Mouse (Mus musculus): Measurements from ENCODE around the gene Lce1a1. TPM values are rescaled to one million over a fixed set of nuclear protein-coding genes. Genes with fewer than 3 reads are reported as not detected.
"Not testable (repeated sequence)": the region's sequence is repeated elsewhere in the genome, so short reads cannot be mapped to it uniquely, and the experiment has no call there.

Lce1a1 gene
- not detected in 2 replicates for polyA plus RNA-seq (2014; fragmentation: Nextera tagmentation; extraction: Ambion mirVana)

- Histone ChIP-seq H3K27ac (ENCODE audit: low read depth) (no peak within 1 kb of the TSS), H3K9me3 (ENCODE audit: control insufficient read depth, low read length) (no peaks in the 10 kb centered on the region), H3K4me2 (ENCODE audit: low read length) (no peak within 1 kb of the TSS), H3K27me3 (replicated peaks; ENCODE audit: control insufficient read depth, insufficient read depth, low read length) (no peaks in the 10 kb centered on the region), H3K4me1 (replicated peaks; ENCODE audit: control insufficient read depth, insufficient read depth, low read length) (no peaks in the 10 kb centered on the region), H3K9ac (ENCODE audit: low read length) (no peak within 1 kb of the TSS), H3K4me3 (ENCODE audit: low read depth, low read length) (no peak within 1 kb of the TSS), H3K36me3 (ENCODE audit: control insufficient read depth, insufficient read depth, low read length) (no peaks in the 10 kb centered on the region)
- ATAC-seq (replicated peaks; ENCODE audit: low FRiP score, low TSS enrichment, low read depth), result no peak
- no peak for DNase-seq (ENCODE audit: low spot score)
- 75% methylated on average over 1 of the region's 1 CpGs for WGBS
These were observed at the start of gene Lce1a1 for GRCm38 (mm10) chr3:92648207-92648606. TSS of gene Lce1a1 (minus strand) at chr3:92648307.

- DNase-seq (ENCODE audit: low spot score) (no peak), ATAC-seq (replicated peaks; ENCODE audit: low FRiP score, low TSS enrichment, low read depth) (no peak)
- WGBS, result 50% methylated on average over 1 of the region's 1 CpGs
- Histone ChIP-seq H3K9ac (ENCODE audit: low read length) (no peak overlapping the region), H3K27ac (ENCODE audit: low read depth) (no peak overlapping the region), H3K4me3 (ENCODE audit: low read depth, low read length) (no peak overlapping the region), H3K4me2 (ENCODE audit: low read length) (no peak overlapping the region), H3K9me3 (ENCODE audit: control insufficient read depth, low read length) (no peaks in the 10 kb centered on the region), H3K27me3 (replicated peaks; ENCODE audit: control insufficient read depth, insufficient read depth, low read length) (no peaks in the 10 kb centered on the region), H3K4me1 (replicated peaks; ENCODE audit: control insufficient read depth, insufficient read depth, low read length) (no peaks in the 10 kb centered on the region), H3K36me3 (ENCODE audit: control insufficient read depth, insufficient read depth, low read length) (no peaks in the 10 kb centered on the region)
These were observed 46.5 kb upstream of the Lce1a1 start for GRCm38 (mm10) chr3:92694613-92695012.

GRCm38 (mm10) chr3:92691688-92692087 lies 43.6 kb upstream of the Lce1a1 start:
- Histone ChIP-seq H3K36me3 (ENCODE audit: control insufficient read depth, insufficient read depth, low read length) (no peaks in the 10 kb centered on the region), H3K27me3 (replicated peaks; ENCODE audit: control insufficient read depth, insufficient read depth, low read length) (no peaks in the 10 kb centered on the region), H3K9ac (ENCODE audit: low read length) (no peak overlapping the region), H3K4me2 (ENCODE audit: low read length) (no peak overlapping the region), H3K27ac (ENCODE audit: low read depth) (no peak overlapping the region), H3K9me3 (ENCODE audit: control insufficient read depth, low read length) (no peaks in the 10 kb centered on the region), H3K4me1 (replicated peaks; ENCODE audit: control insufficient read depth, insufficient read depth, low read length) (no peaks in the 10 kb centered on the region), H3K4me3 (ENCODE audit: low read depth, low read length) (no peak overlapping the region)
- no peak for ATAC-seq (replicated peaks; ENCODE audit: low FRiP score, low TSS enrichment, low read depth)
- no peak for DNase-seq (ENCODE audit: low spot score)

GRCm38 (mm10) chr3:92689154-92689553 lies 41.0 kb upstream of the Lce1a1 start:
- not testable (repeated sequence) for DNase-seq (ENCODE audit: low spot score); H3K4me1 ChIP-seq (replicated peaks; ENCODE audit: control insufficient read depth, insufficient read depth, low read length); H3K27me3 ChIP-seq (replicated peaks; ENCODE audit: control insufficient read depth, insufficient read depth, low read length); H3K4me2 ChIP-seq (ENCODE audit: low read length); H3K36me3 ChIP-seq (ENCODE audit: control insufficient read depth, insufficient read depth, low read length); H3K27ac ChIP-seq (ENCODE audit: low read depth); H3K4me3 ChIP-seq (ENCODE audit: low read depth, low read length); ATAC-seq (replicated peaks; ENCODE audit: low FRiP score, low TSS enrichment, low read depth); H3K9me3 ChIP-seq (ENCODE audit: control insufficient read depth, low read length); H3K9ac ChIP-seq (ENCODE audit: low read length)
- 78% methylated on average over 16 of the region's 16 CpGs for WGBS

- Histone ChIP-seq H3K9me3 (ENCODE audit: control insufficient read depth, low read length) (no peaks in the 10 kb centered on the region), H3K27ac (ENCODE audit: low read depth) (no peak within 1 kb of the TSS), H3K36me3 (ENCODE audit: control insufficient read depth, insufficient read depth, low read length) (no peaks in the 10 kb centered on the region), H3K4me2 (ENCODE audit: low read length) (no peak within 1 kb of the TSS), H3K27me3 (replicated peaks; ENCODE audit: control insufficient read depth, insufficient read depth, low read length) (no peaks in the 10 kb centered on the region), H3K4me1 (replicated peaks; ENCODE audit: control insufficient read depth, insufficient read depth, low read length) (no peaks in the 10 kb centered on the region), H3K9ac (ENCODE audit: low read length) (no peak within 1 kb of the TSS), H3K4me3 (ENCODE audit: low read depth, low read length) (no peak within 1 kb of the TSS)
- DNase-seq (ENCODE audit: low spot score), result no peak
- no peak for ATAC-seq (replicated peaks; ENCODE audit: low FRiP score, low TSS enrichment, low read depth)
- 56% methylated on average over 2 of the region's 2 CpGs for WGBS
These were observed 39.0 kb upstream of the Lce1a1 start, which contains the start of gene Lce1d for GRCm38 (mm10) chr3:92687110-92687509. TSS of gene Lce1d (minus strand) at chr3:92687210.

GRCm38 (mm10) chr3:92678947-92679346 lies 30.8 kb upstream of the Lce1a1 start, which contains the start of gene Lce1c:
TSS of gene Lce1c (plus strand) at chr3:92679247.
- Histone ChIP-seq H3K4me3 (ENCODE audit: low read depth, low read length) (no peak within 1 kb of the TSS), H3K4me2 (ENCODE audit: low read length) (no peak within 1 kb of the TSS), H3K27ac (ENCODE audit: low read depth) (no peak within 1 kb of the TSS), H3K4me1 (replicated peaks; ENCODE audit: control insufficient read depth, insufficient read depth, low read length) (no peaks in the 10 kb centered on the region), H3K9ac (ENCODE audit: low read length) (no peak within 1 kb of the TSS), H3K36me3 (ENCODE audit: control insufficient read depth, insufficient read depth, low read length) (no peaks in the 10 kb centered on the region), H3K27me3 (replicated peaks; ENCODE audit: control insufficient read depth, insufficient read depth, low read length) (no peaks in the 10 kb centered on the region), H3K9me3 (ENCODE audit: control insufficient read depth, low read length) (no peaks in the 10 kb centered on the region)
- WGBS, result 86% methylated on average over 4 of the region's 4 CpGs
- no peak for DNase-seq (ENCODE audit: low spot score)
- ATAC-seq (replicated peaks; ENCODE audit: low FRiP score, low TSS enrichment, low read depth), result no peak

GRCm38 (mm10) chr3:92670215-92670614 lies 22.1 kb upstream of the Lce1a1 start, which contains the start of gene Lce1a2:
TSS of gene Lce1a2 (minus strand) at chr3:92670315.
- no peak for ATAC-seq (replicated peaks; ENCODE audit: low FRiP score, low TSS enrichment, low read depth)
- Histone ChIP-seq H3K36me3 (ENCODE audit: control insufficient read depth, insufficient read depth, low read length) (no peaks in the 10 kb centered on the region), H3K27me3 (replicated peaks; ENCODE audit: control insufficient read depth, insufficient read depth, low read length) (no peaks in the 10 kb centered on the region), H3K4me1 (replicated peaks; ENCODE audit: control insufficient read depth, insufficient read depth, low read length) (no peaks in the 10 kb centered on the region), H3K4me3 (ENCODE audit: low read depth, low read length) (no peak within 1 kb of the TSS), H3K9me3 (ENCODE audit: control insufficient read depth, low read length) (no peaks in the 10 kb centered on the region), H3K9ac (ENCODE audit: low read length) (no peak within 1 kb of the TSS), H3K4me2 (ENCODE audit: low read length) (no peak within 1 kb of the TSS), H3K27ac (ENCODE audit: low read depth) (no peak within 1 kb of the TSS)
- DNase-seq (ENCODE audit: low spot score), result no peak

GRCm38 (mm10) chr3:92656826-92657225 lies 8.7 kb upstream of the Lce1a1 start, which contains the start of gene Lce1b:
TSS of gene Lce1b (minus strand) at chr3:92656926.
- DNase-seq (ENCODE audit: low spot score) (no peak), ATAC-seq (replicated peaks; ENCODE audit: low FRiP score, low TSS enrichment, low read depth) (no peak)
- H3K27ac ChIP-seq (ENCODE audit: low read depth), result no peak within 1 kb of the TSS
- H3K4me2 ChIP-seq (ENCODE audit: low read length), result no peak within 1 kb of the TSS
- H3K36me3 ChIP-seq (ENCODE audit: control insufficient read depth, insufficient read depth, low read length), result no peaks in the 10 kb centered on the region
- H3K9me3 ChIP-seq (ENCODE audit: control insufficient read depth, low read length), result no peaks in the 10 kb centered on the region
- H3K4me3 ChIP-seq (ENCODE audit: low read depth, low read length), result no peak within 1 kb of the TSS
- no peak within 1 kb of the TSS for H3K9ac ChIP-seq (ENCODE audit: low read length)
- no peaks in the 10 kb centered on the region for H3K27me3 ChIP-seq (replicated peaks; ENCODE audit: control insufficient read depth, insufficient read depth, low read length)
- H3K4me1 ChIP-seq (replicated peaks; ENCODE audit: control insufficient read depth, insufficient read depth, low read length), result no peaks in the 10 kb centered on the region

- H3K27ac ChIP-seq (ENCODE audit: low read depth), result no peak overlapping the region
- H3K4me3 ChIP-seq (ENCODE audit: low read depth, low read length), result no peak overlapping the region
- 88% methylated on average over 15 of the region's 15 CpGs for WGBS
- H3K27me3 ChIP-seq (replicated peaks; ENCODE audit: control insufficient read depth, insufficient read depth, low read length), result no peaks in the 10 kb centered on the region
- DNase-seq (ENCODE audit: low spot score) (no peak), ATAC-seq (replicated peaks; ENCODE audit: low FRiP score, low TSS enrichment, low read depth) (no peak)
- no peak overlapping the region for H3K9ac ChIP-seq (ENCODE audit: low read length)
- H3K9me3 ChIP-seq (ENCODE audit: control insufficient read depth, low read length), result no peaks in the 10 kb centered on the region
- H3K36me3 ChIP-seq (ENCODE audit: control insufficient read depth, insufficient read depth, low read length), result no peaks in the 10 kb centered on the region
- H3K4me1 ChIP-seq (replicated peaks; ENCODE audit: control insufficient read depth, insufficient read depth, low read length), result no peaks in the 10 kb centered on the region
- no peak overlapping the region for H3K4me2 ChIP-seq (ENCODE audit: low read length)
These were observed 8.3 kb downstream of the Lce1a1 start for GRCm38 (mm10) chr3:92639854-92640253.
